Mouse (Mus musculus) thymus, adult 18-20 months (tissue): Measurements from ENCODE around the gene Atoh7.

Experiments used
- DNase-seq, 2 experiments: peaks; one replicate each; pipeline ENCODE4 v3.0.0; 2022; ENCODE audit warnings: mixed read lengths in 2 of 2

Atoh7 gene

DNA sequence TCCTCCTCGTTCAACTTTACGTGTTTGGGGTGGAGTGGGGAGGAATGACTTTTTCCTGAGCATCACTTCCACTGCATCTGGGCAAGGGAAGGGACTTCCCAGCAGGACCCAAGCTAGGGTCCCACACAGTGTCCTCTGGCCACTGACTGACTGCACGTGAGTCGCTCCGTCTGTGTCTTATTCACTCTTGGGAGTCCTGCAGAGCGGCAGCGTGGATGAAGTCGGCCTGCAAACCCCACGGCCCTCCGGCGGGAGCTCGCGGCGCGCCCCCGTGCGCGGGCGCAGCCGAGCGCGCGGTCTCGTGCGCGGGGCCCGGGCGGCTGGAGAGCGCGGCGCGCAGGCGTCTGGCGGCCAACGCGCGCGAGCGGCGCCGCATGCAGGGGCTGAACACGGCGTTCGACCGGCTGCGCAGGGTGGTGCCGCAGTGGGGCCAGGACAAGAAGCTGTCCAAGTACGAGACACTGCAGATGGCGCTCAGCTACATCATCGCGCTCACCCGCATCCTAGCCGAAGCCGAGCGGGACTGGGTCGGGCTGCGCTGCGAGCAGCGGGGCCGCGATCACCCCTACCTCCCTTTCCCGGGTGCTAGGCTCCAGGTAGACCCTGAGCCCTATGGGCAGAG lies 601 bp downstream of the Atoh7 start:
- DNase-seq, result no peak

DNA sequence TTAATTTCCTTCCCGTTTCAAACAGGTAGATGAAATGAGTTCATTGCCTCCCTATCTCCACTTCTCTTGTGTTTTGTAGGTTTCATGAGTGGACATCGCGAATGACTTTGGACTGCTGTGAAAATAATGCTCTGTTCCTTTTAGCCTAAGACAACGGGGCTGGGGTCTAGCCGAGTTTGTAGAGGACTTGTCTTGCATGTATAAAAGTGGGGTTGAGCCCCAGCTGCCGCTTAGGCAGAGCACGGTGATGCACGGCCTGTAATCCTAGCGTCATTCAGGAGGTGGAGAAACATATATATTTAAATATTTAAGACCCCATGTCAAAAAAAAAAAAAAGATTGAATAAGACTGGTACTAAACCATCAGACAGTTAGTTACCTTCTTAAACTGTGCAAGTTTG lies 1.2 kb downstream of the Atoh7 start:
- DNase-seq, result no peak

DNA sequence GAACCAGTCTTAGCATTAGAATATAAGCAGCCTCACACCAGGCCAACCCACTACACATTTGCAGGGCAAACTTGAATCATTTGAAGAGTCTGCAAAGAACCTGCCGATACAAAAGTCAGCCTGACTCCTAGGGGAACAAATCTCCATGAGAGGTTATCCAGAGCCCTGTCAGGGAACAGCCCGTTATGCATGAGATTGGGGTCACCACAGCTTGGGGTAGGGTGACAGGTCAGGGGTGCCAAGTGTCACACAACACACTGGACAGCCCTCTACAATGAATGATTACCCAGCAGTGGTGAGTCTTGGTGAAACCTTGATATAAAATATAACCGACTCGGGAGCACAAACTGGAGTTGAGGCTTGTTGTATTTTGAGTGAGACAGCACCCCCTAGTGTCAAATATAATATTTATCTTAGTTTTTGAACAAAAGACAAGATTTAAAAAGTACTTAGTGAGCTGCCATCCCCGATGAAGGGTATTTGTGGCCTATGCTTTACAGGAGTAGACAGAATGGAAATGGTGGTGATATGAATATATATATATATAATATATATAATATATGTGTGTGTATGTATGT lies 13.7 kb downstream of the Atoh7 start:
- DNase-seq, result no peak

DNA sequence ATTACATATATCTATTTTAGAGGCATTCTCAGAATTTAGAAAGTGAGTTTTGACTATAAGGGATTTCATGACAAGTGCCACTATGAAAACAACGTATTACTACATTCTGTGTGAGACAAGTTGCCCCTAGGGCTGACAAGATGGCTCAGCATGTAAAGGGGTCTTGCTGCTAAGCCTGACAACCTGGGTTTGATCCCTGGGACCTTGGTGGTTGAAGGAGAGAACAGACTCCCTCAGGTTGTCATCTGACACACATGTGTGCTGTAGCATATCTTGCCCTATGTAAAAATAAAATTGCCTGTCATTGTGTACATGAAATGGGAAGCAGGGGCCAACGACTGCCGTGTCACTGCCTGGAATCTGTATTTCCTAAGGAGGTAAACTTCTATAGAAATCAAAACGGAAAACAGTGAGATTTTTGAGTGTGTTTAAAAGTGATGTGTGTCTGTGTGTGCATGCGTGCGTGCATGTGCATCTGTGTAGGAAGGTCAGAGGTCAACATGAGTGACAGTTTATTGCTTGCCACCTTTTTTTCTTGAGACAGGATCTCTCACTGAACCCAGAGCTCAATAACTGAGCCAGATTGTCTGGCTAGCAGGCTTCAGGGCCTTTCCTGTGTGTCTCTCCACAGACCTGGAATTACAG lies 14.4 kb downstream of the Atoh7 start:
- DNase-seq, result no peak

DNA sequence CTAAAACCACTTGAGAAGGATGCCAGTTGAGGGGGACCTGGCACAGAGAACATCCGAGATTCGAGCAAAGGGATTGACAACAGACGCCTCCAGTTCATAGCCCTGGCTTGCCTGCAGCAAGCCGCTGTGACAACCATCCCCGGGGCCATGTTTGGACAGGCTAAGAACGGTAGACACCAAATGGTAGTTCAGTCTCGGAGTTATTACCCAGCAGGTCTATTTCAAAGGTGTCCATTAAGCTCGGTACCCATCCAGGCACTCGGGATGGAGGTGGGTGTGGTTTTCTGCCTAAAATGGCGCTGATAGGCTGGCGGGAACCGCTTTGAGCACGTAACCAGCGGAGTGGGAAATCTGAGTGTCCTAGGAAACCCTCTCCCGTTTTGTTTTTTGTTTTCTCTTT lies 16.4 kb downstream of the Atoh7 start:
- DNase-seq, result no peak

DNA sequence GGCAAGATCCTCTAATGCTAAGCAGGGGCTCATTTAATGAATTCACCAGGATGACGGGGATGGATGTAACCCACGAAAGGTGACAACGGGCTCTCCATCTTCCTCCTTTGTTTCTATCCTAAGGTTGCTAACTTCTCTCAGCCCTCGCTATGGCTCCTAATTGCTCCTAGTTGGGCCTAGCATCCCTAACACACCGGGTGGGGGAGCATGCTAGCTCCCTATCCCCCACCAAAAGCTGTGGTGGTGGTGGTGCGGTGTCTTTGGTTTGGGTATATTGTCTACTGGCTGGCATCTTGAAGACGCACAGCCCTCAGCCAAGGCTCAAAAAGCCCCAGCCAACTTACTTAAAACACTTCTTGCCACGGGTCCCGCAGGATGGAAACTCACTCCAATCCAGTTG lies 16.9 kb downstream of the Atoh7 start:
- DNase-seq, result no peak

DNA sequence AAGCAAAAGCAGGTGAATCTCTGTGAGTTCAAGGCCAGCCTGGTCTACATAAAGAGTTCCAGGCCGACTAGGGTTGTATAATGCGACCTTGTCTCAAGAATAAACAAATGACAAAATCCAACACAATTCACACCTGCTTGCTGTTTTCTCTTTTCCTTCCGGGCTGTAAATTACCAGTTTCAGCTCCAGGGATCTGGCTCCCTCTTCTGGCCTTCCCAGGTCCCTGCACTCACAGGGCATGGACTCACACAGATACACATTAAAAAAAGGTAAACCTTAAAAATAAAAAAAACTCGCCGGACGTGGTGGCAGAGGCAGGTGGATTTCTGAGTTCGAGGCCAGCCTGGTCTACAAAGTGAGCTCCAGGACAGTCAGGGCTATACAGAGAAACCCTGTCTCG lies 18.1 kb downstream of the Atoh7 start:
- DNase-seq, result no peak

DNA sequence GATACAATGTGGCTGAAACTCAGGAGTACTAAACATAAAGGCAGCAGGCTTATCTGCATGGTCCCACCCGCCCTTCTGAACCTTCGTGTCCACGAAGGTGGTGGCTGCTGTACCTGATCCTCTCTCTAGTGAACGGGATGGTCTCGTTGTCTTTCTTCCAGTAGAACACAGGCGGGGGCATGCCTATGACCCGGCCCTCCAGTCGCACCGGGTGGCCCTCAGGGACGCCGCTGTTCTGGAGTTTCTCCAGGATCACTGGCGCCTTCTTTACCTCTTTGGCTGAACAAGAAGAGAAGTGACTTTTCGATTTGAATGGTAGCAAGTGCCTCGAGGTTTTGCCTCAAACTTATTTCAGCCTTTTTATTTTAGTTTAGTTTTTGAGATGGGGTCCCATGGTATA lies 20.5 kb downstream of the Atoh7 start:
- DNase-seq, result no peak

DNA sequence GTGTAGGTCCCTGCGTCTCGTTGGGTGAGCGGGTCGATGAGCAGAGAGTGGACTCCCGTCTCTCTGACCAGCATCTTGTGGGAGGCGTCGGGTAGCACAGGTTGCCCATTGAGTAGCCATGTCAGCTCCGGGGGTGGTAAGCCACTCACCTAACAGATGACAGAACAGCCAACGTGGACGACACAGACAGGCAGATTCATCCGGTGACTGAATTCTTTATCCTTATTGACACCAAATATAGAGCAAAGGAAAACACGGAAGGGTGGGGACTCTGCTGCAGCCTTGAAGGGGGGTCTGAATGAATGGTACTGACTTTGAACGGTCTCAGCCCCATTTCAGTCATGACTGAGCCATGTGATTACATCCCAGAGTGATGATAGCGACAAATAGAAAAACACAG lies 22.5 kb downstream of the Atoh7 start:
- no peak for DNase-seq

DNA sequence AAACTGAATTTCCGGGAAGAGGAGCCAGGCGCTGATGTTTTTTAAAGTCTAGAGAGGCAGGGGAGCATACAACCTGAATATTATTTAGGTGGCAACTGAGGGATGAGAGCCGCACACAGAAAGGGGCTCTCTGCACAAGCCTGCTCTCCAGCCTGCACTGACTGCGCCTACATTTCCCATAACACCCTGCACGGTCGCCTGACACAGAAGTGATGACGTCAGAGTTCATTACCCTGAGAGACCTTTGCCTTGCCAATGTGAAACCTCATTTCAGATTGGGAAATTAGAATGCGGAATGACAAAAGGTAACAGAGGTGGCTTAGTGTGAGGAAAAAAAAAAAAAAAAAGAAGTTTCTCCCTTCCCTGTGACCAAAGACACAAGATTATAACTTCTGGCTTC lies 23.1 kb downstream of the Atoh7 start:
- no peak for DNase-seq

DNA sequence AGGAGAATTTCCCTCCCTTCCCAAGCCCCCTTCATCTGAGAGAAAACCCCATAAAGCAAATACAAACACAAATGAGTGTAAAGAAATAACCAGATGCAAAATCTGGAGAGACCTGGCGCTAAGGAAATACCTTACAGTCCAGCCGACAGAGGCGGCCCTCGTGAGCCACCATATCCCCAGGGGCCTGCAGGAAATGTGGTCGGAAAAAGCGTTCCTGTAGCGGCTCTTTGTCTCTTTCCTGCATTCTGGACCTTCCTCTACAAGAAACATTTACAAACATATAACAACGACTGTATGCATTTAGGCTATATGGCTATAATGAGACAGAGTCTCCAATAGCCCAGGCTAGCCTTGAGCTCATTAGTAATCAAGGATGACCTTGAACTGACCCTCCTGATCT lies 23.7 kb downstream of the Atoh7 start:
- no peak for DNase-seq

DNA sequence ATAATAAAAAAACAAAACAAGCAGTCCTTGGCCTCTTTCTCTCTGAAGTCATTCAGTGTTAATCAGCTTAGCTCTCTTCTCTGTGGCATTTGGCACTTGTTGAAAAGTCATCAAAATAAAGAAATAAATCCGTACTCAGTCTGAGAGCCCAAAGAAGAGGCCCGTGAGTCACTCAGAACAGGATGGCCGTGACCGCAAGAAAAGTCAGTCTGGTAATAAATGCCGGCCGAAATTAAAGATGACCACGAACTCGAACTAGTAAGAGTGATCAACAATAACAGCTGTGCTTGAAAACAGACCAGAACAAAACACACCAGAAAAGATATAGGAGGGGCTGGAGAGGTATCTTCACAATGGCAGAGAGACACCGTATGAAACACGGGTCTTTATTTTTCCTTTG lies 24.6 kb downstream of the Atoh7 start:
- no peak for DNase-seq

DNA sequence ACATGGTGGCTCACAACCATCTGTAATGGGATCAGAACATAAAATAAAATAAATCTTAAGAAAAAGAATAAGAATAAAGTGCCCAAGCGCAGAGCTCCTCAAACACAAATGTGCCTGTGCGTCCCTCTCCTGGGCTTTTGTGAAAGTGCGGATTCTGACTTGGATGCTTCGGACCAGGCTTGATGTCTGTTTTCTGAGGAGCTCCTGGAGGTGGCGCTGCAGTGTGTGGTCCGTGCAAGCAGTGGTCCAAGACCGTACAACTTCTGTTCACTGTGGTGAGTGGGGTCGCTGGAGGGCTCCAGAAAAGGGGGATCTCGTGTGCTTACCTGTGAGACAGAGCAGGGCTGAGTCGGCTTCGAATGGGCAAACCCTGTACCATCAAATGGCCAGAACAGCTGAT lies 25.9 kb downstream of the Atoh7 start:
- DNase-seq, result no peak

DNA sequence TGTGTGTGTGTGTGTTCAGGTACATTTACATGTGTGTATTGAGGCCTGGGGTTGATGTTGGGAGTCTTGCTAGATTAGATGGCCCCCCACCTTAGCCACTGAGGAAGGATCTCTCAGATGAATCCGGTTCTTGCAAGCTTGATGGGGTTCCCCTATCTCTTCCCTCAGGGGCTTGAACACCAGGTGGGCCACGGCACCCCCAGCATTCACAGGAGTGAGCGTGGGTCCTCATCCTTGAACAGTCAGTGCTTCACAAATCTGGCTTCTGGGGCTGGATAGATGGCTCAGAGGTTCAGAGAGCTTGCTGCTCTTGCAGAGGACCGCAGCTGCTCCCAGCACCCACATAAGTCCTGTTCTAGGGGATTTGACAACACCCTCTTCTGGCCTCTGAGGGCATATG lies 26.7 kb downstream of the Atoh7 start:
- no peak for DNase-seq

DNA sequence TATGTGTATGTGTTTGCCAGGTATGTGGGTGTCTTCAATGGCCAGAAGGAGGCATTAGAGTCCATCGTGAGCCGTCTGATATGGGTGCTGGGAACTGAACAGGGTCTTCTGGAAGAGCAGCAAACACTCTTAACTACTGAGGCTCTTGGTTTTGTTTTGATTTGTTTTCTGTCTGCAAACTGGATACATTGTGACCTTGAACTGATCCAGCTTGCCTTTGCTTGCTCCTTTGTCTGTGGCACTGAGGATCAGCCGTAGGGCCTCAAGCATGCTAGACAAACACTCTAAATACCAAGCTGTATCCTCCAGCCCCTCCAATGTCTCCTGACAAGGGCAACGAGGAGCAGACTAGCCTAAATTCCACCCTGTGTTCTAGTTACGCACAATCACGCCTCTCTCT lies 27.7 kb downstream of the Atoh7 start:
- no peak for DNase-seq

DNA sequence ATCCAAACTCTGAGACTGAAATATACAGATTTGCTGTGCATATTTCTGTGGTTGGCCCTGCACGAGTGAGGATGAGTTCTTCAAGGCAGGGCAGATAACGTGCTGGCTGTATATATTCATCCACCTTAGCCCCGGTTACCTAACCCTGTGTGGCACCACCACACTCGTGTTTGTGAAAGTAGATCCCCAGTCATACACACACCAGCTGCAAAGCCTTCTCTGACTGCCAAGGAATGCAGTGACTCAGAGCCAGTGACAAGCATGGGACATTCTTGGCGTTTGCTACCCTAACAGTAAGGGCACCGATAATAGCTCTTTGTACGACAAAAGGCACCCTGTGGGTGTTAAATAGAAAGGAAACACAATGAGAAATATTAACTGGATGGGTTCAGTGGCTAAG lies 28.8 kb downstream of the Atoh7 start:
- no peak for DNase-seq

DNA sequence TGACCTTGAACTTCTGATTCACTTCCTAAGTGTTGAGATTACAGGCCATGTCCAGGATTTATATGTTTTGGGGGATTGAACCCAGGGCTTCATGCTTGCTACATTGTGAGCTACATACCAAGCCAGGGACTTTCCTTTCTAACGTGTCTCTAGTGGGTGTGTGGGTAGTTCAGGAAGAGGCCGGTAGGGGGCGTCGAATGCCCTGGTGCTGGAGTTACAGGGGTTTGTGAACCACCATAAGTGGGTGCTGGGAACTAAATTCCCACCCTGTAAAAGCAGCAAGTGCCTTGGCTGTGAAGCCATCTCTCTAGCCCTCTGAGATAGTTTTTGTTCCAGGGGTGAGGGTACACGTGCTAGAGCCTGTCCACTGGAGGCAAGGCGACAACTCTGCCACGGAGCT lies 31.0 kb downstream of the Atoh7 start:
- DNase-seq, result no peak

DNA sequence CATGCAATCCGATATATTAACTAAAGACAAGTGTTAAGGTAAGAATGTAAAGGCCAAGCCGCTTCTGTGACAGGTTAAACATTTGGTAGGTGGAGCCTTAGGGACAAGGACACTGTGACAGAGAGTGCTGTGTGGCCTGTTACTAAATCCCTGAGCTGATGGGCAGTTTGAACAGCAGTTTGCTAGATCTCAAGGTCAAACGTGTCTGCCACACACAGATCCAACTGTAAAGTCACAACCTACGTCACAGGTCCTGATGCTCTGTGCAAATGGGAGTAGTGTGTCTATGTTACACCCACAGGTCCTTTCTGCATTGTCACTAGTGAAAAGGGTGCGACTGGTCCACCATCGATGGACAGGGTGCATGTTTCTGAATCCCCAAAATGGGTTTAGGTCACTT lies 32.9 kb downstream of the Atoh7 start:
- no peak for DNase-seq

DNA sequence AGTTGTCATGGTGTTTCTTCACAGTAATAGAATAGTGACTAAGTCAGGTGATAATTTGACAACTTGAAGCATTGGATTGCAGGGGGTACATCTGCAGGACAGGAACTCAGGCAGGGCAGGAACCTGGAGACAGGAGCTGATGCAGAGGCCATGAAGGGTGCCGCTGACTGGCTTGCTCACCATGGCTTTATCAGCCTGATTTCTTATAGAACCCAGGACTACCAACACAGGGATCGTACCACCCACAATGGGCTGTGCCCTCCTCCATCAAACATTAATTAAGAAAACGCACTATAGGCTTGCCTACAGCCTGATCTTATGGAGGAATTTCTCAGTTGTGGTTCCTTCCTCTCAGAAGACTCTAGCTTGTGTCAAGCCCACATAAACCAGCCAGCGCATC lies 33.9 kb downstream of the Atoh7 start:
- no peak for DNase-seq

DNA sequence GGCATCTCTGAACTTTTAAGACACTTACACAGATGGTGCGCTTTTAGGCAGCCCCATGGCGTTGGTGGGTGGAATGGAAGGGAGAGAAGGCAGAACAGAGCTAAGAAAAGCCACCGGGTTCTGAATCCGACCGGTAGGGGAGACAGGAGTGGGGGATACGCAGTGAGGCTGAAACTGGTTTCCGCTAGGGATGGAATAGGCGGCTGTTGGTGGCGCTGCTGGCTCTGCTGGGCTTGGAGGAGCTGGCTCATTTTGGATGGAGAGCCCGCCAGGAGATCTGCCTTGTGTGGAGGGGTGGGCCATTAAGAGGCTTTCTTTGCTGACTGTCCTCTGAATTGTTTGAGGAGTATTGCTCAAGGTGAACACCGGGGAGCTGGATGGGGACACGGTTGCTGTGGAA lies 36.2 kb downstream of the Atoh7 start:
- DNase-seq, result no peak

DNA sequence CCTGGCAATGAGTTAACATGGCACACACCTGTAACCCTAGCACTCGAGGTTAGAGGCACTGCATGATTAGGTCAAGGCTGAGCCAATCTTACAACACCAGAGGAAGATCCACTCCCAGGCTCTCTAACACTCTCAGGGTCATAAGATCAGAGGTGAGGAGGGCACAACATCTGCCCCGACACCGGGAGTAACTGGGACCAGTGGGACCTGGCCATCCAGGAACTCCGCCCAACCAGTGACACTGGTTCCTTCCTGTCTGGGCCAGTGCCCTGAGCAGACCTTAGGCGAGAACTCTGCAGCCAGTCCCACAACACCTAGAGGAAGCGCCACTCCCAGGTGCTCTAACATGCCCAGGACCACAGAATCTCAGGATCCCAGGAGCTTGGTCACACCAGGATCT lies 37.0 kb downstream of the Atoh7 start:
- DNase-seq, result no peak

DNA sequence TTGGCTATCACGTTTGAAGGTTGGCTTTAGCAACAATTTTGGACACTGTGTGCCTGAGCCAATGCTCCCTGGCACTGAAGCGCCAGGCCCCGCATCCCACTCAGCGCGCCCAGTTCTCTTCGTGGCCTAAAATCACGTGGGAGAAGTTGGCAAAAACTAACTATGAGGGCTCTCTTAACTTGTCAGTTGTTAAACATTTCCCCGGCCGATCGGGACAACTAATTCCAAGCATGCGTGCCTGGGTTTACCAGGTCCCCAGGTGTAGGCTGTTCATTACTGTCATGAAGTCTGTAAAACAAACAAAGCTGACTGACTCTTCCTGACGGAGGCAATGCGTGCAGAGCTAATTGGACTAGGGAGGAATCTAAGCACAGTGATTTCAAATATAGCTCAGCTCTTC lies 43.2 kb downstream of the Atoh7 start:
- no peak for DNase-seq
